In the genomic region with DNA sequence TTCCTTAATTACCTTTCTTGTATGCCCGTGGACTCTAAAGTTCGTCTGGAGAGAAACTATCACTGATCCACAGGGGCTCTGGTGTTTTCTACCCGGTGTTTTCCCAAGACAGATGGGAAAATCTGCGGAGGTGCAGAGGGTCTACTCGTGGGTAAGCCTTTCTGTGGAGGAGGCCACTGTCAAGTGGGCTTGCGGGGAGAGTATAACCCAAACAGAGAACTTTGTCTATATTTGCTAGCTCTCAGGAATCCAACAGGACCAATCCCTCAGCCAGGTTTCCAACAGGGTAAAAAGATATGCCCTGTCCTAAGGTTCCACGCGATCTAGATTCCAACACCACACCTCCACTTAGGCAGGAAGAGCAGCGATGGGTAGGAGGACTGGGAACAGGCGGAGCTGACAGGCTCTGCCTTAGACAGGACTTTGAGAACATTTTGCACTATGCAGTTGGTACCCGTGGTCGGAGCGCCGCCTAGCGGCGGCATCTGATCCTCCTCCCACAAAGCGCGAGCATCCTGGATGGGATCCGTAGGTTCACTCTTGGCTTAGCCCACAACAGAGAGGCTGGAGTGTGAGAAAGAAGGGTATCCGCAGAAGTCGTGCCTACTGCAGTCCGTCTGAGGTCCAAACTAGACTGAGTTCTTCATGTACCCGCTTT, we compare ENCODE assay signal across 8 mouse cellular contexts. TPM values are rescaled to one million over a fixed set of nuclear protein-coding genes. Genes with fewer than 3 reads are reported as not detected.
A peak's percentile ranks its signal among the peaks of the same experiment; 100 is the strongest.
DNase-seq lines count a peak whose midpoint lies in the region; ATAC-seq and TF ChIP-seq lines count a peak whose summit lies in the region.

No protein-coding gene starts in this region.

- H3K9me3 ChIP-seq in G1E (replicated peaks): no peaks in the 10 kb centered on the region
- no peaks in the 10 kb centered on the region for H3K9me3 ChIP-seq in lung, embryonic 15.5 days

- H3K4me3 ChIP-seq in G1E (ENCODE audit: low read depth, low read length): no peak overlapping the region
- no peak overlapping the region for H3K4me3 ChIP-seq in lung, embryonic 15.5 days

- H3K4me2 ChIP-seq in lung, embryonic 15.5 days: no peak overlapping the region

- peaks cover 25% of the 10 kb centered on the region for H3K27me3 ChIP-seq in G1E (ENCODE audit: insufficient read depth, low read length)
- H3K27me3 ChIP-seq in lung, embryonic 15.5 days: peaks cover 11% of the 10 kb centered on the region

- H3K36me3 ChIP-seq in G1E (replicated peaks): no peaks in the 10 kb centered on the region
- no peaks in the 10 kb centered on the region for H3K36me3 ChIP-seq in lung, embryonic 15.5 days

- no peak for ATAC-seq in G1E (ENCODE audit: extremely low read depth, insufficient number of reproducible peaks, low FRiP score, poor library complexity, severe bottlenecking)
- peak; percentile 75 for ATAC-seq in erythroid progenitor cell, adult 5-6 weeks (replicated peaks; ENCODE audit: low FRiP score, poor library complexity, severe bottlenecking)
- ATAC-seq in lung, embryonic 15.5 days (ENCODE audit: borderline replicate concordance, extremely low read depth, low FRiP score, low TSS enrichment): peak; percentile 80

- 20% methylated on average over 23 of the region's 23 CpGs for WGBS in large intestine, adult 2 months
- 16% methylated on average over 23 of the region's 23 CpGs for WGBS in lung, embryonic 15.5 days

- H3K27ac ChIP-seq in lung, embryonic 15.5 days: no peak overlapping the region

- TF ChIP-seq CTCF in G1E (IDR thresholded peaks at IDR 0.05; ENCODE audit: low read depth, low read length): peak; percentile 77

- intact Hi-C loops in heart, postnatal 14 days (cut with DNase I): loop anchor here (1.0 to 5.0 kb wide), 3 partner anchors 40 to 267 kb away; a partner anchor contains a TSS

- H3K9ac ChIP-seq in lung, embryonic 15.5 days: no peak overlapping the region

- H3K4me1 ChIP-seq in G1E (ENCODE audit: insufficient read depth, low read depth, low read length): no peaks in the 10 kb centered on the region
- H3K4me1 ChIP-seq in lung, embryonic 15.5 days: 0 out of 2 replicates have a peak, but pooled peaks cover 6% of the 10 kb centered on the region

- DNase-seq in G1E (ENCODE audit: low spot score): no peak
- peak; percentile 32 for DNase-seq in brain, embryonic 18.5 days (ENCODE audit: low read depth, low spot score)
- DNase-seq in heart, postnatal 14 days: peak; percentile 75 to 79
- peak; percentile 25 for DNase-seq in large intestine, adult 2 months (ENCODE audit: low read depth, low spot score)
- DNase-seq in ovary, postnatal 14 days (ENCODE audit: low spot score): peak; percentile 56
- DNase-seq in urinary bladder, postnatal 25 days (ENCODE audit: low spot score): peak; percentile 39

RNA-seq across cellular contexts. Expression of a gene that starts 46.9 kb away (rescaled TPM):
- total RNA-seq in G1E (2014; fragmentation: Nextera tagmentation): 393 and 534 TPM in 2 replicates
- 60.3 and 62.5 TPM in 2 replicates for total RNA-seq in G1E (2017)
- polyA plus RNA-seq in G1E (2012): 5.2 and 5.9 TPM in 2 replicates
- total RNA-seq in erythroid progenitor cell, adult 5-6 weeks (2015; ENCODE audit: low replicate concordance): not detected in 2 replicates
- not detected in 2 replicates for total RNA-seq in erythroid progenitor cell, adult 5-6 weeks (2017; ENCODE audit: low replicate concordance)
- not detected for total RNA-seq in heart, postnatal 14 days (2021)
- polyA plus RNA-seq in large intestine, adult 2 months (2012; rRNA removed): 0.03 TPM in 1 of 2 replicates, not detected in the other
- polyA plus RNA-seq in lung, embryonic 15.5 days (2015; fragmentation: Nextera tagmentation; extraction: Ambion mirVana): not detected in 2 replicates

Comparison
In these comparisons a context has a peak if more than half of its experiments do, and no peak if none do; other contexts are left out.
1. RNA of a gene that starts 46.9 kb away (total RNA-seq): 60.3 to 534 TPM in G1E; not detected in heart, postnatal 14 days and not detected in erythroid progenitor cell, adult 5-6 weeks; every median in the first group is over 10 times any median in the second.